Mouse (Mus musculus) liver, embryonic 11.5 days (tissue): Measurements from ENCODE around the gene Mrpl50. TPM values are rescaled to one million over a fixed set of nuclear protein-coding genes. Genes with fewer than 3 reads are reported as not detected.
A peak's percentile ranks its signal among the peaks of the same experiment; 100 is the strongest.
"Not testable (repeated sequence)": the region's sequence is repeated elsewhere in the genome, so short reads cannot be mapped to it uniquely, and the experiment has no call there.

Experiments
- ATAC-seq: fragments of 200-750 bp; cut with Nextera tagmentation; replicated peaks from 2 replicates; pipeline ENCODE4 v1.8.0; 2017; ENCODE audit warnings: moderate number of reproducible peaks, mild to moderate bottlenecking, moderate TSS enrichment, moderate library complexity; ENCODE audit not compliant: low FRiP score
- DNase-seq: peaks from one replicate; pipeline ENCODE4 v3.0.0-alpha.2; 2017; ENCODE audit warnings: low spot score
- H3K27ac ChIP-seq: fragments of 300-500 bp; sonication (generic); 2 replicates; pipeline ENCODE4 v1.5.1; 2014; ENCODE audit warnings: mild to moderate bottlenecking, low read depth, low read length, control low read depth
- H3K27me3 ChIP-seq: fragments of 300-500 bp; sonication (generic); replicated peaks from 2 replicates; pipeline ENCODE4 v1.6.1; 2014; ENCODE audit warnings: low read length, mixed read lengths; ENCODE audit not compliant: control insufficient read depth, insufficient read depth
- H3K36me3 ChIP-seq: fragments of 300-500 bp; sonication (generic); 2 replicates; pipeline ENCODE4 v1.6.1; 2014; ENCODE audit warnings: mild to moderate bottlenecking, low read length, moderate library complexity, mixed read lengths; ENCODE audit not compliant: control insufficient read depth, insufficient read depth
- H3K4me1 ChIP-seq: fragments of 300-500 bp; sonication (generic); replicated peaks from 2 replicates; pipeline ENCODE4 v1.6.1; 2014; ENCODE audit warnings: low read length, mixed read lengths; ENCODE audit not compliant: control insufficient read depth, insufficient read depth
- H3K4me2 ChIP-seq: fragments of 300-500 bp; sonication (generic); 2 replicates; pipeline ENCODE4 v1.6.1; 2014; ENCODE audit warnings: mild to moderate bottlenecking, control low read depth, moderate library complexity
- H3K4me3 ChIP-seq: fragments of 300-500 bp; sonication (generic); 2 replicates; pipeline ENCODE4 v1.5.1; 2014; ENCODE audit warnings: low read depth, low read length, control low read depth
- H3K9ac ChIP-seq: fragments of 300-500 bp; sonication (generic); 2 replicates; pipeline ENCODE4 v1.6.1; 2014; ENCODE audit warnings: low read depth, low read length, control low read depth
- H3K9me3 ChIP-seq: fragments of 300-500 bp; sonication (generic); 2 replicates; pipeline ENCODE4 v1.6.1; 2016; ENCODE audit warnings: low read length, inconsistent platforms, mixed read lengths; ENCODE audit not compliant: control insufficient read depth
- WGBS: fragments of 180-500 bp; shearing (Covaris S2); extraction: QIAGEN DNeasy Blood & Tissue Kit; methylation state at CpG from one replicate; pipeline ENCODE4 v1.1.7; 2014; 5-methylcytosine and 5-hydroxymethylcytosine counted together
- polyA plus RNA-seq: library from polyadenylated mRNA; unstranded; fragments of >200 nt; fragmentation: Nextera tagmentation; extraction: Ambion mirVana; gene quantifications from 2 replicates; pipeline ENCODE4 v1.2.1, GENCODE M21; 2014

Mrpl50 gene
- polyA plus RNA-seq, 1 experiment from 2014 or later, result 89.4 TPM

- Histone ChIP-seq H3K4me3 (peak overlapping the region; percentile 79), H3K36me3 (peaks cover 13% of the 10 kb centered on the region; the same call in 1 of the 2 replicates), H3K27me3 (no peaks in the 10 kb centered on the region), H3K27ac (no peak overlapping the region), H3K9me3 (no peaks in the 10 kb centered on the region), H3K4me1 (peaks cover 12% of the 10 kb centered on the region), H3K4me2 (peak overlapping the region; percentile 60), H3K9ac (peak overlapping the region; percentile 85)
- no peak for DNase-seq
- 1% methylated on average over 17 of the region's 17 CpGs for WGBS
- ATAC-seq, result peak; percentile 34
Measured at GRCm38 (mm10) chr4:49521346-49521745, 453 bp upstream of the Mrpl50 start.

GRCm38 (mm10) chr4:49519476-49519875 lies 1.4 kb downstream of the Mrpl50 start:
- no peak for DNase-seq
- no peak for ATAC-seq
- Histone ChIP-seq H3K4me3 (peak overlapping the region; percentile 79), H3K27me3 (no peaks in the 10 kb centered on the region), H3K4me1 (peaks cover 12% of the 10 kb centered on the region), H3K36me3 (peaks cover 13% of the 10 kb centered on the region; the same call in 1 of the 2 replicates), H3K27ac (no peak overlapping the region), H3K9ac (no peak overlapping the region), H3K4me2 (peak overlapping the region; percentile 65), H3K9me3 (no peaks in the 10 kb centered on the region)
- WGBS, result 65% methylated on average over 5 of the region's 5 CpGs

GRCm38 (mm10) chr4:49514441-49514840 lies 6.5 kb downstream of the Mrpl50 start:
- Histone ChIP-seq H3K4me2 (no peak overlapping the region), H3K36me3 (peaks cover 20% of the 10 kb centered on the region), H3K9me3 (no peaks in the 10 kb centered on the region), H3K9ac (no peak overlapping the region), H3K4me1 (peaks cover 2% of the 10 kb centered on the region; the same call in 1 of the 2 replicates), H3K27me3 (no peaks in the 10 kb centered on the region), H3K27ac (no peak overlapping the region), H3K4me3 (no peak overlapping the region)
- 96% methylated on average over 6 of the region's 6 CpGs for WGBS
- DNase-seq, result no peak
- no peak for ATAC-seq

GRCm38 (mm10) chr4:49512636-49513035 lies 8.3 kb downstream of the Mrpl50 start:
- H3K27me3 ChIP-seq, result no peaks in the 10 kb centered on the region
- no peaks in the 10 kb centered on the region for H3K9me3 ChIP-seq
- no peak overlapping the region for H3K9ac ChIP-seq
- no peaks in the 10 kb centered on the region for H3K4me1 ChIP-seq
- DNase-seq (no peak), ATAC-seq (no peak)
- H3K4me3 ChIP-seq, result no peak overlapping the region
- H3K4me2 ChIP-seq, result no peak overlapping the region
- peaks cover 18% of the 10 kb centered on the region for H3K36me3 ChIP-seq
- no peak overlapping the region for H3K27ac ChIP-seq
- WGBS, result 88% methylated on average over 4 of the region's 4 CpGs

GRCm38 (mm10) chr4:49510236-49510835 lies 10.6 kb downstream of the Mrpl50 start:
- H3K36me3 ChIP-seq, result peaks cover 18% of the 10 kb centered on the region
- H3K9me3 ChIP-seq, H3K4me1 ChIP-seq, H3K27ac ChIP-seq, H3K4me2 ChIP-seq, H3K4me3 ChIP-seq, DNase-seq, H3K9ac ChIP-seq, H3K27me3 ChIP-seq: not testable (repeated sequence)
- 0 out of 2 replicates have a peak, but pooled peaks have one; percentile 13 for ATAC-seq
- whole genome bisulfite sequencing, result 64% methylated on average over 1 of the region's 1 CpGs

- no peaks in the 10 kb centered on the region for H3K27me3 ChIP-seq
- no peak for DNase-seq
- H3K36me3 ChIP-seq, result peaks cover 15% of the 10 kb centered on the region
- H3K4me2 ChIP-seq, result no peak overlapping the region
- H3K27ac ChIP-seq, result no peak overlapping the region
- no peaks in the 10 kb centered on the region for H3K4me1 ChIP-seq
- 75% methylated on average over 2 of the region's 2 CpGs for WGBS
- H3K4me3 ChIP-seq, result no peak overlapping the region
- no peak overlapping the region for H3K9ac ChIP-seq
- H3K9me3 ChIP-seq, result no peaks in the 10 kb centered on the region
- ATAC-seq, result no peak
Measured at GRCm38 (mm10) chr4:49509183-49509582, 11.7 kb downstream of the Mrpl50 start.

- DNase-seq (no peak), ATAC-seq (no peak)
- 53% methylated on average over 3 of the region's 3 CpGs for whole genome bisulfite sequencing
- H3K27ac ChIP-seq, result no peak within 1 kb of the TSS
- H3K36me3 ChIP-seq, result no peaks in the 10 kb centered on the region
- H3K9me3 ChIP-seq, result no peaks in the 10 kb centered on the region
- H3K27me3 ChIP-seq, result no peaks in the 10 kb centered on the region
- H3K4me1 ChIP-seq, result no peaks in the 10 kb centered on the region
- no peak within 1 kb of the TSS for H3K9ac ChIP-seq
- no peak within 1 kb of the TSS for H3K4me3 ChIP-seq
- H3K4me2 ChIP-seq, result no peak within 1 kb of the TSS
Measured at GRCm38 (mm10) chr4:49506386-49506785, 14.5 kb downstream of the Mrpl50 start, which contains the start of gene Baat. Baat (minus strand) TSS chr4:49506557.

GRCm38 (mm10) chr4:49503563-49503962 lies 17.3 kb downstream of the Mrpl50 start:
- DNase-seq (no peak), ATAC-seq (no peak)
- Histone ChIP-seq H3K27me3 (no peaks in the 10 kb centered on the region), H3K36me3 (no peaks in the 10 kb centered on the region), H3K9ac (no peak overlapping the region), H3K4me2 (no peak overlapping the region), H3K4me3 (no peak overlapping the region), H3K4me1 (no peaks in the 10 kb centered on the region), H3K9me3 (no peaks in the 10 kb centered on the region), H3K27ac (no peak overlapping the region)
- WGBS, result 86% methylated on average over 1 of the region's 1 CpGs

- not testable (repeated sequence) for DNase-seq, H3K9me3 ChIP-seq, H3K4me3 ChIP-seq, H3K9ac ChIP-seq, H3K36me3 ChIP-seq, H3K4me1 ChIP-seq, ATAC-seq, H3K27me3 ChIP-seq, H3K4me2 ChIP-seq
- peak overlapping the region; percentile 35; the same call in 1 of the 2 replicates for H3K27ac ChIP-seq
- WGBS, result 63% methylated on average over 3 of the region's 3 CpGs
Measured at GRCm38 (mm10) chr4:49485934-49486650, 34.8 kb downstream of the Mrpl50 start.
